Mouse (Mus musculus) hematopoietic multipotent progenitor cell, adult 10-12 weeks (in vitro differentiated cells): ENCODE measurements around the gene Ice2. TPM values are rescaled to one million over a fixed set of nuclear protein-coding genes. Genes with fewer than 3 reads are reported as not detected.

Source experiments
- polyA plus RNA-seq: library from polyadenylated mRNA; stranded (reverse); fragments of >175 nt; gene quantifications from 2 replicates; pipeline ENCODE4 v1.2.3, GENCODE M21; 2012; ENCODE audit warnings: low replicate concordance

Gene Ice2
- polyA plus RNA-seq, result 0.72 and 1.8 TPM in 2 replicates

DNA sequence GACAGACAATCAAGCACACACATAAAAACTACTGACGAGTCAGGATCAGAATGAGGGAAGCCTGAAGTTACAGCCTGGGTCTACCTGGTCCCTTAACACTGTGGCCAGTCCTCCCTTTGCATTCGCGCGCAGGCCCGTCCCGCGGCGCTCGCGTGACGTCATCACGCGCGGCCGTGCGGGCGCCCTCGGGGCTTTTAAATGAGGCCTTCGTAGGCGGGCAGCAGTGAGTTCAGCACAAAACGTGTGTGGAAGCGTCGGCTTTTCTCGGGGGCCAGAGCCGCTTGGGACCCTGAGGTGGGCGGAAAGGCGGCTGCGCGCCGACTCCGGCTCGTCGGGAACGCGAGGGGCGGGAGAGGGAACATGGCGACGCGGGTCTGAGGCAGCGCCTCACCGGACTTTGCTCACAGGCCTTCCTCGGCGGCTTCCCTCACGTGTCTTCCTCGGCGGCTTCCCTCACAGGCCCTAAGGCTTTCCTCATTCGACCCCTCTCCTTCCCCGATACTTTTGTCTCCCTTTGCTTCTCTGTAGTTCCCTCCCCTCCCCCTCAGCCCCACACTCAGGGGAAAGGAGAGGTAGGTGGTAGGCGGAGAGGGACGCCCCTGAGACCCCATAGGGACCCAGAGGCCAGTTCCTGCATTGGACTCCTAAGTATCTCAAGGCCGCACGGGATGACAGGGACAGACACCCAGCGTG lies at the start of gene Ice2:
TSS of gene Ice2 (plus strand) at position 147 of the 693 bp plus-strand sequence.

DNA sequence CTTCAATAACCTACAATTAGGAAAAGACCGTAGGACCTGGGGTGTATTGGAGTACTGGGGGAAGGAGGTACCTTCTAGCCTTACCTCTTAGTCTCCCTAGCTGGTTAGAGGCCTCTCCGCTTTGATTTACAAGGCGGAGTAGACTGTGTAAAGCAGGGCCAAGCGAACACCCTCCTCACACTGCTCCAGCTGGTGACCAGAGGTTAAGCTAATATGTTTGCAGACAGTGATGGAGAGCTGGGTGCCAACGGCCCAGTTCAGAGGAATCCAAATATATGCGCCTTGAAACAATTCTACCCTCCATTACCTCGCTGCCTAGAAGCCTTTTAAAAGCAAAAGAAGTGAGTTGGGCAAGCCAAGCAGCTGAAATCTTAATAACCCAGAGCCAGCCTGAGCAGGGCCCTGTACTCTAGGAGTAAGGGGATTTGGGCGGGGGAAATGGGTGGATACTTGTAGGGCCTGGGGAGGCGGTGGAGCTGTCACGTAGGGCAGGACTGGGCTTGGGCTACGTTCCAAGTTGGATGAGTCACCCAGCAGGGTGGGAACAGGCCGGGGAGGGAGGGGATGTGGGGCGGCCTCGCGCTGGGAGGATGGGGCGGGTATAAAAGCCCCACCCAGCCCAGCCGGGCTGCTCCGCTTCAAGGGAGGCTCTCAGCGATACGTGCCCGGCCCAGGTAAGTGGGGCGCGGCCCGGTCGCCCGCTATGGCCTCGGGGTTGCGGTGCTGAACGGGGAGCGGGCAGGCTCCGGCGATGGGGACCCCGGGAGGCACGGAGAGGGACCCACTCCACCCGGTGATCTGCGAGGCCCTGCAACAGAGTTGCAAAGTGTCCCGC lies 55.6 kb downstream of the Ice2 start, which contains the start of gene Anxa2:
TSS of gene Anxa2 (plus strand) at position 555 of the 835 bp plus-strand sequence.

Other genes starting within 250 kb of the Ice2 start
- 11.7 and 14.9 TPM in 2 replicates for gene Anxa2, start 55.7 kb downstream of the Ice2 start, polyA plus RNA-seq